In genomic region chr17:37072730-37073276, GRCm38 (mm10) we compare ENCODE assay signal across 16 mouse cellular contexts. TPM values are rescaled to one million over a fixed set of nuclear protein-coding genes. Genes with fewer than 3 reads are reported as not detected.
DNase-seq lines count a peak whose midpoint lies in the region; ATAC-seq lines count a peak whose summit lies in the region.
"Had no signal": no experiment of that assay in that cellular context is flagged by ENCODE, and none has a peak within 500 bp of the region (broad histone marks: within the 10 kb centered on the region; RNA-seq: fewer than 3 reads in every experiment).

No protein-coding gene starts in this region.

- peak; percentile 46 for ATAC-seq in forebrain, embryonic 13.5 days
- ATAC-seq in hindbrain, embryonic 16.5 days: no peak
- ATAC-seq in activated CD4-positive, CD25-positive, alpha-beta regulatory T cell, adult 4 months: no peak

- H3K9me3 ChIP-seq in forebrain, embryonic 13.5 days (replicated peaks): no peaks in the 10 kb centered on the region
- H3K9me3 ChIP-seq in hindbrain, embryonic 16.5 days (ENCODE audit: control insufficient read depth, low read length): no peaks in the 10 kb centered on the region

- WGBS in forebrain, embryonic 13.5 days: 29% methylated on average over 11 of the region's 11 CpGs
- 35% methylated on average over 11 of the region's 11 CpGs for WGBS in hindbrain, embryonic 16.5 days

- peak overlapping the region; percentile 77 for H3K27ac ChIP-seq in forebrain, embryonic 13.5 days
- H3K27ac ChIP-seq in hindbrain, embryonic 16.5 days (ENCODE audit: low read depth, low read length): peak overlapping the region; percentile 21; the same call in 1 of the 2 replicates
- H3K27ac ChIP-seq: gastrocnemius, adult 2 months had no signal

- peaks cover 16% of the 10 kb centered on the region for H3K4me1 ChIP-seq in forebrain, embryonic 13.5 days
- no peaks in the 10 kb centered on the region for H3K4me1 ChIP-seq in hindbrain, embryonic 16.5 days (ENCODE audit: control insufficient read depth, insufficient read depth, low read depth, low read length)

- H3K9ac ChIP-seq in forebrain, embryonic 13.5 days: peak overlapping the region; percentile 47
- H3K9ac ChIP-seq in hindbrain, embryonic 16.5 days (ENCODE audit: low read depth, low read length): 0 out of 2 replicates have a peak overlapping the region, but pooled peaks have one; percentile 20
- H3K9ac ChIP-seq: lung, embryonic 14.5 days had no signal

- H3K4me2 ChIP-seq in forebrain, embryonic 13.5 days: peak overlapping the region; percentile 7; the same call in 1 of the 2 replicates
- no peak overlapping the region for H3K4me2 ChIP-seq in hindbrain, embryonic 16.5 days (ENCODE audit: low read length)
- H3K4me2 ChIP-seq: lung, embryonic 14.5 days had no signal

- DNase-seq in right cerebral cortex, postnatal 25 days: peak; percentile 20
- DNase-seq in right cerebral cortex, postnatal 4 days: no peak
- DNase-seq in testis, postnatal 10 days (ENCODE audit: low spot score): no peak
- DNase-seq in urinary bladder, postnatal 36 days (ENCODE audit: low spot score in 2 of 2): no peak
- DNase-seq: cerebellum, postnatal 14 days; gastrocnemius, adult 2 months; kidney, adult 18-20 months; lung, embryonic 14.5 days had no signal

- H3K36me3 ChIP-seq in forebrain, embryonic 13.5 days (ENCODE audit: poor library complexity, severe bottlenecking): peaks cover 91% of the 10 kb centered on the region
- H3K36me3 ChIP-seq in hindbrain, embryonic 16.5 days (ENCODE audit: control insufficient read depth, insufficient read depth, low read length): peaks cover 35% of the 10 kb centered on the region

- H3K27me3 ChIP-seq in forebrain, embryonic 13.5 days: no peaks in the 10 kb centered on the region
- no peaks in the 10 kb centered on the region for H3K27me3 ChIP-seq in hindbrain, embryonic 16.5 days (replicated peaks; ENCODE audit: control insufficient read depth, insufficient read depth, low read length)

- no peak overlapping the region for H3K4me3 ChIP-seq in forebrain, embryonic 13.5 days
- no peak overlapping the region for H3K4me3 ChIP-seq in hindbrain, embryonic 16.5 days (ENCODE audit: low read length)
- H3K4me3 ChIP-seq: gastrocnemius, adult 2 months had no signal

RNA-seq across cellular contexts. Expression of gene Olfr90, which starts 15.5 kb away (rescaled TPM):
- polyA plus RNA-seq in forebrain, embryonic 13.5 days (2015; fragmentation: Nextera tagmentation; extraction: Ambion mirVana): 0.09 and 0.10 TPM in 2 replicates
- polyA plus RNA-seq in hindbrain, embryonic 16.5 days (2015; fragmentation: Nextera tagmentation; extraction: Ambion mirVana): 0.09 TPM in 1 of 2 replicates, not detected in the other
- polyA plus RNA-seq in activated CD4-positive, CD25-positive, alpha-beta regulatory T cell, adult 4 months (2017; shearing (Covaris generic)): under 1 TPM in 1 of 2 experiments, not detected in 1; 0.19 TPM
- polyA plus RNA-seq: embryonic facial prominence, embryonic 14.5 days; heart, postnatal 0 days; limb, embryonic 14.5 days; lung, embryonic 14.5 days; small intestine, adult 2 months; testis, adult 2 months had no signal

RNA-seq across cellular contexts. Expression of gene Olfr91, which starts 25.3 kb away (rescaled TPM):
- not detected in 2 replicates for polyA plus RNA-seq in forebrain, embryonic 13.5 days (2015; fragmentation: Nextera tagmentation; extraction: Ambion mirVana)
- polyA plus RNA-seq in hindbrain, embryonic 16.5 days (2015; fragmentation: Nextera tagmentation; extraction: Ambion mirVana): not detected in 2 replicates
- polyA plus RNA-seq in activated CD4-positive, CD25-positive, alpha-beta regulatory T cell, adult 4 months (2017; shearing (Covaris generic)): not detected
- polyA plus RNA-seq: heart, postnatal 0 days; limb, embryonic 14.5 days; lung, embryonic 14.5 days; small intestine, adult 2 months had no signal

RNA-seq across cellular contexts. Expression of gene Gabbr1, which starts 27.0 kb away (rescaled TPM):
- polyA plus RNA-seq in forebrain, embryonic 13.5 days (2015; fragmentation: Nextera tagmentation; extraction: Ambion mirVana): 30.1 and 35.2 TPM in 2 replicates
- polyA plus RNA-seq in hindbrain, embryonic 16.5 days (2015; fragmentation: Nextera tagmentation; extraction: Ambion mirVana): 82.9 and 85.5 TPM in 2 replicates
- polyA plus RNA-seq in activated CD4-positive, CD25-positive, alpha-beta regulatory T cell, adult 4 months (2017; shearing (Covaris generic)): 1 to 10 TPM; 5.0 to 6.2 TPM

RNA-seq across cellular contexts. Expression of gene Olfr92, which starts 47.1 kb away (rescaled TPM):
- not detected in 2 replicates for polyA plus RNA-seq in forebrain, embryonic 13.5 days (2015; fragmentation: Nextera tagmentation; extraction: Ambion mirVana)
- not detected in 2 replicates for polyA plus RNA-seq in hindbrain, embryonic 16.5 days (2015; fragmentation: Nextera tagmentation; extraction: Ambion mirVana)
- not detected for polyA plus RNA-seq in activated CD4-positive, CD25-positive, alpha-beta regulatory T cell, adult 4 months (2017; shearing (Covaris generic))
- polyA plus RNA-seq: embryonic facial prominence, embryonic 14.5 days; heart, postnatal 0 days; limb, embryonic 14.5 days; lung, embryonic 14.5 days; small intestine, adult 2 months; testis, adult 2 months had no signal

RNA-seq across cellular contexts. Expression of gene Mog, which starts 49.6 kb away (rescaled TPM):
- polyA plus RNA-seq in forebrain, embryonic 13.5 days (2015; fragmentation: Nextera tagmentation; extraction: Ambion mirVana): 1.1 and 1.5 TPM in 2 replicates
- polyA plus RNA-seq in hindbrain, embryonic 16.5 days (2015; fragmentation: Nextera tagmentation; extraction: Ambion mirVana): 1.6 and 1.9 TPM in 2 replicates
- polyA plus RNA-seq in activated CD4-positive, CD25-positive, alpha-beta regulatory T cell, adult 4 months (2017; shearing (Covaris generic)): not detected
- polyA plus RNA-seq: heart, postnatal 0 days; limb, embryonic 14.5 days; small intestine, adult 2 months had no signal
